Mouse (Mus musculus) right cerebral cortex, postnatal 25 days (tissue): ENCODE measurements around the gene Nfe2l2.

Experiments
- DNase-seq: peaks from one replicate; pipeline ENCODE4 v3.0.0; 2022

The Nfe2l2 gene

DNA sequence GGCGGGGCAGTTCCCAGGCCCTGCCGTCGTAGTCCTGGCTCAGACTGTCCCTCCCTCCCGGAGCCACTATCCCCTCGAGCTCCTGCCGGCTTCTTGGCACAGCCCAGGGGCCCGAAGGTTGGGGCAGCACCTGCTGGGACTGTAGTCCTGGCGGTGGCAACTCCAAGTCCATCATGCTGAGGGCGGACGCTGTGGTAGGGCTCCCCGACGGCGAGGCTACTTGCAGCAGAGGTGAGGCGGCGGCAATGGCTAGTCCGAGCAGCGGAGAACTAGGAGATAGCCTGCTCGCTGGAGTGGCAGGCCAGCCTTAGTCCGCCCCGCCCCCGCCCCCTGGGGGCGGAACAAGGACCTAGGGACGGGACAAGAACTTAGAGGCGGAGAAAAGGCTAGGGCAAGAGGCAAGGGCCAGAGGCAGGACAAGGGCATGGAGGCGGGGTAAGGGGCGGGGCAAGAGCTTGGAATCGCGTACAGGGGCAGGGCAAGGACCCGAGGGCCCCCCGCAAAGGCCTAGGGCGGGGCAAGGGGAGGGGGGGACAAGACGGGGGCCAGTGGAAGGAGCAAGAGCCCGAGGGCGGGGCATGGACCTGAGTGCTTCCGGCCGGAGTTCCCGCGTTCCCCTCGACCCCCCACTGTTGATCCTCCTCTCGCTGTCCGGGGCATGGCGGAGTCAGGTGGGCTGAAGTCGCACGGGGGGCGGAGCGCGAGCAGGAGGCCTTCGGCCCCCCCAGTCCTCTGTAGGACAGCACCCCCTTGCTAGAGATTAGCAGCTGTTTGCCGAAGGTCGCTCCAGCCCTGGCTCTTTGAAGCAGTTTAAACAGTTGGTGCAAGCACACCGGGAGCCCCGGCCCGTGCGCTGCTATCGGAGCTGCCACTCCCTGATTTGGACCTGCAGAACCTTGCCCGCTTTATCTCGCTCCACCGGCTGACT is at the start of gene Nfe2l2:
Gene Nfe2l2, minus strand, starts transcription at position 408 of the 928 bp plus-strand sequence.
- peak; percentile 75 for DNase-seq

DNA sequence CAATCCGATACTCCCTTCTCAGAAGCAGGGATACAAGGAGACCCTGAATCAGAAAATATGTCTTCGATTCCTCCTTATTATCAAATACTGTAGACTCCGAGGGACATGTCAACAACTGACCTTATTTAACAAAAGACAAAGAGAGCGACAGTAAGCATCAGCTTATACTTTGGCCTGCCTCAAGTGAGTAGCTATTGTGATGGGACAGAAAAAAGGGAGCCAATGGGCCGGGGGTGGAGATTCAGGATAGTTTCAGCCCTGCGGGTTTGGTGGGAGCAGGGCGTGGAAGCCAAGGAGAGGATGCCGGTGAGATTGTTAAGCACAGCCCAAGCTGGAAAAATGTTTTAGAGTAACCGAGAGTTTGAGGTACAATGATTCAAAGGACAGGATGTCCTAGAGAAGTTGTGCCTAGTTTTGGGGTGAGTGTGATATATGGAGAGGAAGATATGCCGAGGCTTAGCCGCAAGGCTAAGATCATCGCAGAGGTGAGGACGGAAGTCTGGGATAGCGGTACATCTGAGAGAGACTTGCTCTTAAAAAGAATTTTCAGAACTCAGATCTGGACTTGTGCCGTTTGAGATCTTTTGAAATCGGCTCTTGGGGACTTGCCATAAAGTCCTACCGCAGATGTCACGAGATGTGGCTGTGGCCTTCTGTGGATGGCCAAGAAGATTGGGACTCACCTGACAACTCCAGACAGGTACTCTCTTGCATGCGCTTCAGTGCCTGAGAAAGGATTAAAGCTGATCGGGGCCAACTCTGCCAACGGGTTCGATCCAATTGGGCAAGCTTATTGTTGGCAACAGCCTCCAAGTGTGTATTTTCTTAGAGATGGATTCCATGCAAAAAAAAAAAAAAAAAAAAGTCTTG is 48.1 kb upstream of the Nfe2l2 start:
- DNase-seq = no peak

DNA sequence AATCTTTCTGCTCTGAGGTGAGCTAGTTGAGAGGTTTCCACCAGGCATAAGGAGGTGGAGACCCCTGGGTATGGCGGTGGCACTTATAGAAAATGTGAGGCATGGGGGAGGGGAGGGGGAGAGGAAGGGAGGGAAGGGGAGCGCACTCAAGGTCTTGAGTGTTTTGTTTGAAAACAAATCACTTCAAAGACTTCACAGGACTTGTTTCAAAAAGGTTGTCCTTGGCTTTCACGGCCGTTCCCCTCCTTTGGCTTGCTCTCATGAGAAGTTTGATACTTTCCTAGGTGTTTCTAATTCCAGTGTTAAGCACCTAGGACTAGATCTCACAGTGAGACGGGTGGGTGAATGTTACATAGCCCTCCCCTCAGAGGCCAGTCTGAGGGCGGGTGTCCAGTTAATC is 47.5 kb upstream of the Nfe2l2 start:
- DNase-seq = no peak

DNA sequence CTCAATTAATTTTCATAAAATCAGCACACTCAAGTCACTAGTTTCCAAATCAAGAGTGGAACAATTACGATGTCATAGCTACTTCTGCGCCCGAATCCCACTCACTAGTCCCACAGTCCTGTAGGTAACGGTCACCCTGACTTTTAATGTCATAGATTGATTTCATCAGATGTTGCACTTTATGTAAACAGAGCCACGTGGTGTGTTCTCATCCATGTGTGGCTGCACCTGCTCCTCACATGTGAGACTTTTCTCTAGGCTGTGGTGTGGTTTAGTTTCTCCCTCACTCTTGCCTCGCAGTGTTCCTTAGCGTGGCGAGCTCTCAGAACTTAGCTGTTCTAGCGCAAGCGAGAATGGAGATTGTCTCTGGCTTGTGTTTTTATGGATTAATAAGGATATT is 46.4 kb upstream of the Nfe2l2 start:
- DNase-seq = no peak

DNA sequence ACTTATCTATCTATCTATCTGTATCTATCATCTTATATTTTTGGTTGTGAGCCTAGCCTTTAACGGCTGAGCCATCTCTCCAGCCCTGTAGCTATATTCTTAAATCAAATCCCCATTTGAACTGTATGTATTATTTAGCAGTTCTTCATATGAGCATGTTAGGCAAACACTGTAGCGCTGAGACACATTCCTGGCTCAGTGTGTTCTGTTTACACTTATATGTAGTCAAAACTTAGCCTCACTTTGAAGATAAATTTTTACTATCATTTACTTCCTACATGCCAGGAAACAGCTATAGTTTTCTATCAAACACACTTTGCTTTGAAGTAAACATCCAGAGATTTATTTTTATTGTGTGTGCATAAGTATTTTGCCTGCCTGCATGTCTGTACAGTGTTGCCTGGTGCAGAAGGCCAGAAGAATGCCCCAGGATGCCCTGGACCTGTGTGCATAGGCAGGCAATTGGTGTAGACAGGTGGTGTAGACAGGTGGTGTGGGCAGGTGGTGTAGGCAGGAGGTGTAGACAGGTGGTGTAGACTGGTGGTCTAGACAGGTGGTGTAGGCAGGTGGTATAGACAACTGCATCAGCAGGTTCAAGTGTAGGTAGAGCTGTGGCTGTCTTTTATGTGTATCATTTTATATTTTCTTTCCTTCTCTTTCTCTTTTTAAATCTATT is 45.7 kb upstream of the Nfe2l2 start:
- DNase-seq = no peak

DNA sequence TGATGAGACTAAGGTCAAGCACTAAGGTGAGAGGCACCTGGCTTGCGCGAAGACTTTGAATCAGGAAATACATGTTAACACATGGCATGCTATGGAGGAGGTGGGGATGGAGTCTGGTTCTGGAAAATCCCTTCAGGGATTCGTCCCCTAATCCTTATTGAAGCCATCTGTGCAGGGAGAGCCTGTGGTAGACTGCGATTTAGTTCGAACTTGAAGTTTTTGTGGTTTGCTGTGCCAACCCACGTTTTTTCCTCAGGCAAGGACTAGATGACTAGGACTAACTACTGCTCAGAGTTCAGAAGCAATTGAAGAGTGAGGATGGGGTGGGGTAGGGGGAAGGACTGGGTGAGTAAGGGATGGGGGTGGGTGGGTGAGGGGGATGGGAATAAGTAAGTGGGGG is 44.4 kb upstream of the Nfe2l2 start:
- no peak for DNase-seq

DNA sequence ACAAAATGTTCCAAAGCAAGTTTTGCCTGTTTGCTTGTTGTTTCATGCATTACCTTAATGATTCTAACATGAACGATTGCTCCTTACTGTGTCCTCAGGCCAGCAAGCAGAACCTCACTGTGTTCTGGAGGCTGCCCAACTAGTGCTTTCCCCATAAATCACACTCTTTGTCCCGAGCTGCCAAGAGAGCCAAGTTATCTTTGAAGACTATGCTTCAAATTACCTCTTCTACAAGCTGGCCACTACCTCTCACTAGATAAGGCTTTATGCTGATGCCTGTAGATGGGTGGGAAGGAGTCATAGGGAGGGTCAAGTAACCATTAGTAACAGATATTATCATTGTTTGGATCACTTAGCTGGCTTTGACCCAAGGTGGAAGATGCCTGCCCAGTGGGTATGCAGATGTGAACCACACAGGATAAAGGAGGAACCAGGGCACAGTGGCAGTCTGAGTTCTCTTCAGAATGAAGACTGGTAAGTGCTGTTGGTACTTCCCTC is 32.6 kb upstream of the Nfe2l2 start:
- no peak for DNase-seq

DNA sequence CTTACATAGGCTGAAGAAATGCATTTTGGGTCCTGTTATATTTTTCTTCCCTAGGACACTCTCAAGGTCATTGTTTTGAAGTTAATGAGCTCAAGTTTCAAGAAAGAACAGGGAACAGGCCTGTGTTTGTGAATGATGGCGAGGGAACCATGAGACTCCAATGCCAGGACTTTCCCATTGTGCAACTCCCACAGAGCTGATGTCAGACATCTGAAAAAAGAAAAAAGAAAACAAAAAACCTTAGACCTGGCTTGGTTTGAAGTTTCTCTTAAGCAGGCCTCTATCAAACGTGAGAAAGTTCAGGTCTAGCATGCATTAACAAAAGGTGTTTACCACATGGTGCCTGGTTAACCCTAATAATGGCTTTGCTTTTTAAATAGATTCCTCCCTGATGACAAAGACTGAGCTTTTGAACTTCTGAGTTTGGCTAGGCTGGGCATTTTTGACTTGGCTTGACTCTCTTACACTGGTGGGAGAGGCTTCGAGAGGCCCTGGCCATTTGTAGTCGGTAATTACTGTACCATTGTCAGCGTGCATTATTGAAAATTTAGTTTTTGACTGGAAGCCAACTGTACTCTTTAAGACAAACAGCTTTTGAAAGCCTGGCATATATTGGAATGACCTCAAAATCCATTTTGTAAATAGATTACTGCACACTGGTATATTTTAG is 29.9 kb upstream of the Nfe2l2 start:
- no peak for DNase-seq

DNA sequence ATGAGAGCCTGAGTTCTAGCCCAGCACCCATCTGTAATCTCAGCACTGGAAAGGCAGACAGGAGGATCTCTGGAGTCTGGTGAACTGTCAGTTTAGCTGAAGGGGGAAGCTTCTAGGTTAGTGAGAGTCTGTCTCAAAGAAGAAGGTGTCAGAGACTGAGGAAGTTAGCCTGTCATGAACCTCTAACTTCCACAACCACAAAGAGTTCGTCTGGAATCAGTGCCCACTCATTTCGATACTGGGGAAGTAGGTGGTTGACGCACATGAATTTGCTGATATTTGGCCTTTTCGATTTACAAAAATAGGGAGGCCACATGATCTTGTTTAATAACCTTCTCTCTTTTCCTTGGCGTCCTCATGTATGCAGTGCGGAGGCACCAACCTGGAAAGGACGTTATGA is 28.7 kb upstream of the Nfe2l2 start:
- no peak for DNase-seq

DNA sequence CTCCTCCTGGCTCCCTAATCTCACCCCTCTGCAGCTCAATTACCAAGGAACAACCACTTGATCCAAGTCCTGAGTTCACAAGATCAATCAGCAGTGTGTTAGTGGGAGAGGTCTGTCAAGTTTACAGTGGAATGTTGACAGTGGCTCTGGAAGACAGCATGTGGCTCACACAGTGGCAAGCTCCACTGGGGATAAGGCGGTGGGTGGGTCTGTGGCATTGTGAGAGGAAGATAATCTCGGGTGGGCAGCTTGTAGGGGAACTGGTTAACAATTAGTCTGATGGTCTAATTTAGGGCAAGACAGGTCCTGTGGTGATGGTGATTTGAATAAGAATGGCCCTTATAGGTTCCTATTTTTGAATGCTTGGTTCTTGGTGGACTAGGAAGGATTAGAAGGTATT is 27.5 kb upstream of the Nfe2l2 start:
- DNase-seq = no peak

DNA sequence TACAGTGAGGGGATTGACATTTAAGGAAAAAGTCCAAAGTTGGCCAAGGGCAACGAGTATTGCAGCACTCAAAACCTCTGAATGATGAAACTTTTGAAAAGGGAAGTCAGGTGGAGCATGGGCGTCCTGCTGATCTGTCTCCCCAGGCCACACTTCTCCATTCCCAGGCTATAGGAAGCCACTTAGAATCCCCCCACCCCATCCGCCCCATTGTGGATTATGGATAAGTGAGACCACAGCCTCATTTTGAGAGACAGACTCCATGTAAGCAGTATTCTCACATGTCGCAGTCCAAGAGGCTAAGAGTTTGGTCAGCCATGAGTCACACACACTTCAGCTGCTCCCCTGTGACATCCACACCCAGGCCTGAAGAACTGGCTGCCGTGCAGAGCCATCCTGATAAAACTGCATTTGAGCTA is 26.8 kb upstream of the Nfe2l2 start:
- DNase-seq = no peak

DNA sequence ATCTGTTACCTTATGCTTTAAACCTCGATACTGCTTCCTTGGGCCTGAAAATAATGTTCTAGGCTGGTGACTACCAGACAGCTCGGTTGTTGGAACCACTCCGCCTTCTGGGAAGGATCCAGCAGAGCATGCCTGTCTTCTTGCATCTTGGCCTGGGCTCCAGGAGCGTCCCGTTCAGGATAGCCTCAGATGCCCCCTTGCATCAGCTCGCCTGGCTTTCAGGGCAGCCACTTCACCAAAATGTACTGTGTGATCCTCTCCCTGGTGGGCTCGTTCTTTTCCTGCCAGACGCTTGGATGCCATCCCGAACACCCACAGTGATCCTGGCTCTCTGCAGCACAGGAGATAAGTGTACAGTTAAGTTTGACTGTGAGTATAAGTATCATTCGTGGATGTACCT is 25.6 kb upstream of the Nfe2l2 start:
- no peak for DNase-seq

DNA sequence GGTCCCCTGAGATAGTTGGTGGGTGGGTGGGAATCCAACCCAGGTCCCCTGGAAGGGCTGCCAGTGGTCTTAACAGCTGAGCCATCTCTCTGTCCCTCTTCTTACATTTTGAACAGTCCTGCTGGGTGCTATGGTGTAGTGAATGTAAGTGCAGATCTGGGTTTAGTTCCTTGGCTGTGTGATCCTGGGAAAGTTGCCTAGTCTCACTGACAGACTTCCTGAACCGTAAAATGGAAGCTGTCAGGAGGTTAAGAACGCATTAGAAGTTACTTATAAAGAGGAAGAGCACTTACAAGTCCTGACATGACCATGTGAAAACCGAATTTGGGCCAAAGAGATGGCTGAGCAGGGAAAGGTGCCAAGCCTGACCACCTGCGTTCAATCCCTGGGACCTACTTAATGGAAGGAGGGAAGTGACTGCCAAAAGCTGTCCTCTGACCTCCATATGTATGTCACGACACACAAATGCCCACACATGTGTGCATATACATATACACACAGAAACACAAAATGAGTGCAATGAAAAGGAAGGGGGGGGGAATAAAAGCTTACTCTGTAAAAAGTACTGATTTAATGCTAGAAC is 20.5 kb upstream of the Nfe2l2 start:
- DNase-seq = no peak

DNA sequence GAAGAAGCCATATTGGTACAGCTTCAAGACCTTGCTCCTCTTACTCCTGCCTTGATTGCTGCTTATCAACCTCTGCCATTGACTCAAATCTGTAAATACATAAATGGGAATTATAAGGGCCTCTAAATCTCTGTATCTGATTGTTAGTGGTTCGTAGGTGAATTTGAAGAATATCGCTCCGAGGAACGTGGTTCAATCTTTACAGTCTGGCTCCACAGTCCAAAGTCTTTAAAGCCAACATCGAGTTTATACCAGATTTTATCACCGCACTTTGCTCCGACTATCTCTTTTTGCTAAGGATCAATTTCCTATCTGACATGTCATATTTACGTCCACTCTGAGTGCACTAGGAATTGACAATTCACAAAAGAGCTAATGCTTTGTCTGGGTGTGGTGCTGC is 19.0 kb upstream of the Nfe2l2 start:
- no peak for DNase-seq

DNA sequence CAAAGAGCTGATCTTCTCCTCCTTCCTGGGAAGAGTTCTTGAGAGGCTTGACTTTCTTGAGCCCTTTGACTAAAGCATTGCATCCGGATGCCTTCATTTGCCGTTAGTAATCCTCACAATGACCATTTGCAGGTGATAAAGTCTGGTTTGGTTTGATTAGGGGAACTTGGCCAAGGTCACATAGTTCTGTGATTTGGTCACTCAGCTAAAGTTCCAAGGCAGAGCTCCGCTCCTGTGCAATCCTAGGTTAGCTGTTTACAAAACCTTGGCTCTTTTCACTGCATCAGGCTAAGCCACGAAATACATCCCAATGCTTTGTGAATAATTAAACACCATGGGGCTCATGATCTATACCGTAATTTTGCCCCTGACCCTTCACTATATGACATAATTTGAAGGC is 18.5 kb upstream of the Nfe2l2 start:
- DNase-seq = no peak

DNA sequence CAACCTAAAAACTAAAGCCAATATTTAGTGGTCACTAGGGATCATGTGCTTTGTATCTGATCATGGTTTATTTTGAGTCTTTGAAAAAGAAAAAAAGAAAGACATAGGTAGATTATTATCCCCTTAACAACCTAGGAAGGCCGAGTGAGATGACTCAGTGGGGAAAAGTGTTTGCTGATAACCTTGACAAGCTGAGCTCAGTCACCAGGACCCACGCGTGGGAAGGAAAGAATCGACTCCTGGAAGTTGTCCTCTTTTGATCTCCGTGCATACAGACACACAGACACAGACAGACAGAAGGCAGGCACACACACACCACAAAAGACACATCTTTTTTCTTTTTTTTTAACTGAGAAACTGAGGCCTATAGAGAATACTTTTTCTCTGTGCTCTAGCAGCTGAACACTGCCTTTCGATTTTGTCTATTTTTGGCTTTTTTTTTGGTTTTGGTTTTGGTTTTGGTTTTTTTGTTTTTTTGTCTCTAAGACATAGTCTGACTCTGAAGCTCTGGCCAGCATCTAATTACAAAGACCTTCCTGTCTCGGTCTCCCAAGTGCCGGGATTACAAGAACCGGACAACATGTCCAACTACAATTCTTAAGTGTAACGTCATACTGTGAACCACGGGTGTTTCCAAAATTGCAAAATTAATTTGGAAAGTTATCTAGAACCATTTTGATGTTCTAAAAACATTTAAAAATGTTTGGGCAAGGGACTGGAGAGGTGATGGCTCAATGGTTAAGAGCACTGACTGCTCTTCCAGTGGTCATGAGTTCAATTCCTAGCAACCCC is 16.0 kb upstream of the Nfe2l2 start:
- no peak for DNase-seq

DNA sequence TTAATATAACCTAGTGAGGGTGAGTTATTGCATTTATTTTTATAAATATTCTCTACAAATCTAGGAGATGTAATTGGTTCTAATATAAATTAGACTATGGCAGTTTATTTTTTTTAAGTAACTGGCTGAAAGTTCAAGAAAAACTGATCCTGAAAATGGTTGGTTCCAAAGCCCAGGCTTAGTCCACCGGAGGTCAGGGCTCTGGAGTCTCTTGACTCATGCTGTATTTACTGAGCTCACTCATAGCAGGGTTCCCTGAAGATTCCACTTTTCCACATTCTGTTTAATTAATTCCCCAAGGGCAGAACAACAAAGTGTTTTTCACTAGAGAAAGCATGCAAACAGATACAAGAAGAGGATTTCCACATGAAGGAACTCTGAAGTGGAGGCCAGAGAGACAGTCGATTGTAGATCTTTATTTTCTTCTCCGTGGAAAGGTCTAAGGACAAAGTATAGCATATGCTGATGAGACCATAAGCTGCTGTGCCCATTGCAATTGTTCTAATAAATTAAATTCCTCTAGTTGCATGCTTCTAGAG is 15.0 kb upstream of the Nfe2l2 start:
- no peak for DNase-seq

DNA sequence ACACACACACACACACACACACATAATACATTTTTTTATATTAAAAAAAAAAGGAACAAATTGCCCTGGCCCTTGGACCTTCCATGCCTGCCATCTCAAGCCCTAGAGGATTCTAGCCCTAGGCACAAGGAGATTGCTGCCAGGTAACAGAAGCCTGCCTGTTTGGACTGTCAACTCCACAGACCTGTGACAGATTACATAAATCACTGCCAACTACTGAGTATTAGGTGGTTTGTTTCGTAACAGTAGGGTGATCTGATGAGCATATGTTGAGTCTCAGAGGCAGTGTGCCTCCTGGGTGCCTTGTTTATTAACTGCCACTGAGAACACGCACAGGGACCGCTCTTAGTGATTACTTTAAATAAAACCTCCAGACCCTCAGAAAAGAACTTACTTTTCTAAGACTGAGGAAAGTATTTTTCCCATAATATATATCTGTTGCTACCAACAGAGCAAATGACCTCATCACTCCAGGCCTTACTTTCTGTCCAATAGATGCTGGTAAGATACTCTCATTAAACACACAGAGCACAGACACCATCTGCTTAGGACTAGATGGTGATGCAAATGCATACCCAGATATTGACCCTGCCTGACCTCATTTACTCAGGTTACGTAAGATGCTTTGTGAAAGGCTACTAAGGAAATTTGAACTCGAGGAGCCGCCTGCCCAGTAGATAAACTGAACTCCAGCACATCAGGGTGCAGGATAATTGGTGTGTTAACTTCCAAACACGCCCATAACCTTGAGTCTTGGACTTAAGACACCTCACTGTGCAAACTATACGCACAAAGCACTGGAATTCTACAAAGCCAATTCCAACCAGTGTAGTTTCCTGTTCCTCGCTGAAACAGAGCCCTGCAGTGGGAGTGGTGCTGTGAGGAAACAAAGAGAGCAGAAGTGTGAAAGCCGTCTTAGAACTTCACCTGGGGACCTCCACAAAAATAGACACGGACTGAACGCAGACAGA is 11.9 kb upstream of the Nfe2l2 start:
- no peak for DNase-seq

DNA sequence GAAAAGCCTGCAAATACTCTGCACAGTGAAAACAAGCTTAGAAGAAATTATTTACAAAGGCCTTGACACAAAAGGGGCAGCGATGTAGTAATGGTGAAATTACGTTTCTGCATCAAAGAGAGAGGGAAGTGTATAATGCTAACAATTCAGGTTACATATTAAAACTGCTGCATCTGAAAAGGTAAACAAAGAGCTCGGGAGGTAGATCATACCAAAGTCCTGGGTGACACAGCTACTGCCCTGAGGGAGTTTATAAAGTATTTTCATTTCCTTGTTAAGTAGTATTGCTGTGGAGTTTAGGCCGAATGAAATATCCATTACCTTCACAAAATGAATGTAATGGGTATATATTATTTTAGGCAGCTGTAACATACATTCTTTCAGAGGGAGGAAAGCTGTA is 10.3 kb upstream of the Nfe2l2 start:
- DNase-seq = no peak

DNA sequence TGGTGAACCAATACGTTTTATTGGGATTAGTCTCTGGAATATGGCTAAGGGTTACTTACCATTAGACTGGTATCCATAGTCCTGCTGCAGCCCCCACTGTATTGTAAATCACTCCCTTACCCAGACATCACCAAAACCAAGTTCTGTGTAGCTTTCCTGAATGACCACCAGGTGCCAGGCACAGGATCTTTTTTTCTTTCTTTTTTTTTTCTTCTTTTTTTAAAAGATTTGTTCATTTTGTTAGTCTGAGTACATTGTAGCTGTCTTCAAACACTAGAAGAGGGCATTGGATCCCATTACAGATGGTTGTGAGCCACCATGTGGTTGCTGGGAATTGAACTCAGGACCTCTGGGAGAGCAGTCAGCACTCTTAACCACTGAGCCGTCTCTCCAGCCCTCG is 8.6 kb upstream of the Nfe2l2 start:
- no peak for DNase-seq
